Mouse (Mus musculus) E14TG2a.4 (cell line): ENCODE measurements around the gene Fzd5.

Source experiments
- CTCF ChIP-seq: conservative IDR thresholded peaks from 2 replicates; pipeline ENCODE4 v1.5.1; 2014; ENCODE audit warnings: low read length
- NANOG ChIP-seq: IDR thresholded peaks from 2 replicates; pipeline ENCODE4 v1.6.1; 2014; ENCODE audit warnings: borderline replicate concordance, low read length, mixed read lengths

- TF ChIP-seq CTCF (no peak), NANOG (no peak)
Observed at GRCm38 (mm10) chr1:64690213-64691013, 47.1 kb downstream of the Fzd5 start, which contains the start of gene Ccnyl1.
